Mouse (Mus musculus) cortical plate, adult 2 months (tissue): ENCODE measurements around the gene Enpp4. TPM values are rescaled to one million over a fixed set of nuclear protein-coding genes. Genes with fewer than 3 reads are reported as not detected.

Source experiments
- H3K27ac ChIP-seq: fragments of 200-500 bp; 2 replicates; pipeline ENCODE4 v1.5.1; 2012; ENCODE audit warnings: low read length, control low read depth, inconsistent platforms; ENCODE audit not compliant: insufficient read depth
- H3K4me1 ChIP-seq: fragments of 200-500 bp; 2 replicates; pipeline ENCODE4 v1.6.1; 2011; ENCODE audit warnings: low read length; ENCODE audit not compliant: control insufficient read depth, insufficient read depth
- H3K4me3 ChIP-seq: fragments of 200-500 bp; 2 replicates; pipeline ENCODE4 v1.5.1; 2011; ENCODE audit warnings: mild to moderate bottlenecking, low read length, control low read depth; ENCODE audit not compliant: insufficient read depth
- CTCF ChIP-seq: fragments of 200-500 bp; IDR thresholded peaks from 2 replicates; pipeline ENCODE4 v1.5.1; 2011; ENCODE audit warnings: mild to moderate bottlenecking, control low read depth, low read length; ENCODE audit not compliant: insufficient read depth; ENCODE audit errors: extremely low read depth
- POLR2A ChIP-seq: fragments of 200-500 bp; IDR thresholded peaks from 2 replicates; pipeline ENCODE4 v1.6.1; 2011; ENCODE audit warnings: mild to moderate bottlenecking, low read length, control low read depth; ENCODE audit not compliant: insufficient read depth; ENCODE audit errors: extremely low read depth
- polyA plus RNA-seq: library from polyadenylated mRNA; depleted of rRNA; stranded (reverse); fragments of >200 nt; gene quantifications from 2 replicates; pipeline ENCODE4 v1.2.3, GENCODE M21; 2012

Gene Enpp4
- polyA plus RNA-seq, 1 experiment, result 14.4 TPM

- Histone ChIP-seq H3K4me3 (no peak overlapping the region), H3K4me1 (no peaks in the 10 kb centered on the region; the same call in 1 of the 2 replicates), H3K27ac (no peak overlapping the region)
- TF ChIP-seq POLR2A (no peak), CTCF (no peak)
These were observed 5.1 kb downstream of the Enpp4 start for GRCm38 (mm10) chr17:44100486-44100885.

- H3K4me3 ChIP-seq, result no peak overlapping the region
- no peak for TF ChIP-seq POLR2A
- no peak for TF ChIP-seq CTCF
- no peak overlapping the region for H3K27ac ChIP-seq
- no peaks in the 10 kb centered on the region; the same call in 1 of the 2 replicates for H3K4me1 ChIP-seq
These were observed 14.1 kb downstream of the Enpp4 start for GRCm38 (mm10) chr17:44091512-44091911.

- Histone ChIP-seq H3K4me3 (no peak overlapping the region), H3K27ac (no peak overlapping the region), H3K4me1 (no peaks in the 10 kb centered on the region; the same call in 1 of the 2 replicates)
- no peak for TF ChIP-seq POLR2A
- no peak for TF ChIP-seq CTCF
These were observed 14.7 kb downstream of the Enpp4 start for GRCm38 (mm10) chr17:44090916-44091315.

GRCm38 (mm10) chr17:44088226-44088625, 17.4 kb downstream of the Enpp4 start:
- Histone ChIP-seq H3K4me1 (no peaks in the 10 kb centered on the region; the same call in 1 of the 2 replicates), H3K27ac (no peak overlapping the region), H3K4me3 (no peak overlapping the region)
- TF ChIP-seq CTCF (no peak), POLR2A (no peak)

GRCm38 (mm10) chr17:44083156-44083555, 22.5 kb downstream of the Enpp4 start:
- no peak overlapping the region for H3K27ac ChIP-seq
- TF ChIP-seq POLR2A (no peak), CTCF (no peak)
- H3K4me3 ChIP-seq, result no peak overlapping the region
- H3K4me1 ChIP-seq, result peaks cover 9% of the 10 kb centered on the region

- Histone ChIP-seq H3K27ac (peak within 1 kb of the TSS; percentile 61; the same call in 1 of the 2 replicates), H3K4me1 (peaks cover 11% of the 10 kb centered on the region), H3K4me3 (peak within 1 kb of the TSS; percentile 46)
- TF ChIP-seq POLR2A (peak; percentile 91), CTCF (no peak)
These were observed 26.8 kb downstream of the Enpp4 start, which contains the start of gene Enpp5 for GRCm38 (mm10) chr17:44078631-44079350. Gene Enpp5, plus strand, starts transcription at chr17:44078813.

GRCm38 (mm10) chr17:44077843-44078160, 27.8 kb downstream of the Enpp4 start:
- no peak overlapping the region for H3K27ac ChIP-seq
- TF ChIP-seq POLR2A, result no peak
- no peak for TF ChIP-seq CTCF
- peaks cover 11% of the 10 kb centered on the region for H3K4me1 ChIP-seq
- H3K4me3 ChIP-seq, result no peak overlapping the region

GRCm38 (mm10) chr17:44077146-44077842, 28.3 kb downstream of the Enpp4 start:
- no peak for TF ChIP-seq CTCF
- TF ChIP-seq POLR2A, result no peak
- Histone ChIP-seq H3K27ac (no peak overlapping the region), H3K4me1 (peaks cover 10% of the 10 kb centered on the region), H3K4me3 (no peak overlapping the region)

GRCm38 (mm10) chr17:44076051-44076680, 29.4 kb downstream of the Enpp4 start:
- no peak overlapping the region for H3K4me3 ChIP-seq
- H3K27ac ChIP-seq, result no peak overlapping the region
- H3K4me1 ChIP-seq, result peaks cover 7% of the 10 kb centered on the region
- TF ChIP-seq POLR2A, result no peak
- peak; percentile 57 for TF ChIP-seq CTCF
